Mouse (Mus musculus) erythroblast, embryonic 14.5 days (primary cell): ENCODE results near the gene Hsf5.

Experiments
- GATA1 ChIP-seq: IDR thresholded peaks from 2 replicates; pipeline ENCODE4 v1.6.1; 2012; ENCODE audit warnings: low read length, inconsistent platforms, mixed read lengths
- TAL1 ChIP-seq: IDR thresholded peaks from 3 replicates; pipeline ENCODE4 v1.6.1; 2012; ENCODE audit warnings: low read length, inconsistent platforms, mixed read lengths

DNA sequence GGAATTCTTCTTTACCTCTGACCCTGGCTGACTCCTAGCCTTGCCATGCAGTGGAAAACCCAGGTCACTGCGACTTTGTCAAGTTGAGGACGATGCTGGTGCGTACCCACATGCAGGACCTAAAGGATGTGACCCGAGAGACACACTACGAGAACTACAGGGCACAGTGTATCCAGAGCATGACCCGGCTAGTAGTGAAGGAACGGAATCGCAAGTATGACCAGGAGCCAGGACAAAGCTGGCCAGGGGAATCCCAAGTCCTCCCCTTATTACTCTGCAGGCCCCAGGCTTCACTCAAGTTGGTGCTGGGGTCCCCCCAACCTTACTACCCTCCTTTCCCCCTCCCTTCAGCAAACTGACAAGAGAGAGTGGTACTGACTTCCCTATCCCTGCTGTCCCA, 27.4 kb upstream of the Hsf5 start:
- TF ChIP-seq GATA1 (no peak), TAL1 (no peak)
